Mouse (Mus musculus) embryonic fibroblast, embryonic 13.5 days (primary cell): ENCODE measurements around the gene Pcbp2. TPM values are rescaled to one million over a fixed set of nuclear protein-coding genes. Genes with fewer than 3 reads are reported as not detected.
A peak's percentile ranks its signal among the peaks of the same experiment; 100 is the strongest.

ENCODE experiments used
- H3K27ac ChIP-seq: 2 replicates; pipeline ENCODE4 v1.5.1; 2012; ENCODE audit warnings: low read length, control low read depth, inconsistent platforms; ENCODE audit not compliant: insufficient read depth
- H3K4me1 ChIP-seq: 2 replicates; pipeline ENCODE4 v1.6.1; 2011; ENCODE audit warnings: low read length; ENCODE audit not compliant: control insufficient read depth, insufficient read depth
- H3K4me3 ChIP-seq: 2 replicates; pipeline ENCODE4 v1.5.1; 2011; ENCODE audit warnings: mild to moderate bottlenecking, control low read depth, low read length; ENCODE audit not compliant: insufficient read depth
- CTCF ChIP-seq: IDR thresholded peaks from 2 replicates; pipeline ENCODE4 v1.5.1; 2011; ENCODE audit warnings: mild to moderate bottlenecking, control low read depth, low read length, moderate library complexity, borderline replicate concordance; ENCODE audit not compliant: insufficient read depth
- POLR2A ChIP-seq: IDR thresholded peaks from 2 replicates; pipeline ENCODE4 v1.6.1; 2011; ENCODE audit warnings: low read depth, mild to moderate bottlenecking, control low read depth, low read length, moderate library complexity
- polyA plus RNA-seq: library from polyadenylated mRNA; stranded (reverse); fragments of >200 nt; gene quantifications from 2 replicates; pipeline ENCODE4 v1.2.4, GENCODE M21; 2011; ENCODE audit warnings: low read depth; ENCODE audit not compliant: missing spikeins, insufficient read length

Pcbp2 gene
- polyA plus RNA-seq, 1 experiment: 702 TPM

DNA sequence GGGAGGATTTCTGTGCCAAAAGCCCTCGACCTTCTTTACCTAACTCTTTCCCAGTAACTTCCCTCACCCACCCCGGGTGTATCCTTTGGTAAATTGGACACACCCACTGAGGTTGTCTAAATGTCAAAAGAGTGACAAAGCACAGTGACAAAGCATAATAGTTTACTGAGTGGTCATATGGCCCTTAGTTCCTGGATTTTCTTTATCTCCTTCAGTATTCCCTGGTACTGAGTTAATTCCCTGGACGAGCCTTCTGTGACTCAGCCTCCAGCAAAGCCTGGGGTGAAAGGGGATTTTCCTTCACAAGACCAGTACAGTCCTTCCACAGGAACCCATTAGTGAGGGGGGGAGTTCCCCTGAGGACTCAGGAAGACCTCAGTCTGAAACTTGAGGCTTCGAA lies 9.4 kb upstream of the Pcbp2 start:
- Histone ChIP-seq H3K4me3 (peak overlapping the region; percentile 1; the same call in 1 of the 2 replicates), H3K27ac (peak overlapping the region; percentile 69; the same call in 1 of the 2 replicates), H3K4me1 (peaks cover 11% of the 10 kb centered on the region; the same call in 1 of the 2 replicates)
- no peak for TF ChIP-seq POLR2A
- TF ChIP-seq CTCF: no peak

DNA sequence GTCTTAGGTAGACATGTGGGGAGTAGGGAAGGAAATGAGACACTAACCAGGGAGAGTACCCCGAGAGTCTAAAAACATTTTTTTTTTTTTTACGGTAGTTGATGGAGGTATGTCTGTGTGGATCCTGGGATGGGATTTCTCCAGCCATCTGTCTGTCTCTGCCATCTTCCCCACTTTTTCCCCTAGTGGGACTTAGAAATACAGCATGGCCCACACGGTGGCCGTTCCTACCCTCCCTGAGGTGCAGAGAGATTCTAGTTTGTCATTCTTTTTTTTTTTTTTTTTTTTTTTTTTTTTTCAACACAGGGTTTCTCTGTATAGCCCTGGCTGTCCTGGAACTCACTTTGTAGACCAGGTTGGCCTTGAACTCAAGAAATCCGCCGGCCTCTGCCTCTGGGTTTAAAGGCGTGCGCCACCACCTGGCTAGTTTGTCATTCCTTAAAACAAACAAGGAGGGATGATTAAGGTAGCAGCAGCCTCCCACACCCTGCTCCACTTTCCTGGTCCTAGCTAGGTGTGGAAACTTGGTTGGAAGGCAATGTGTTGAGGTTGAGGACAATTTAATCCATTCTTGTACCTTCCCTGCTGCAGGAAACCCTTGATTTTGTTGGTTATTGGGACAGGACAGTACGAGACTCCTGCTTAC lies 8.8 kb upstream of the Pcbp2 start:
- Histone ChIP-seq H3K4me1 (peaks cover 11% of the 10 kb centered on the region; the same call in 1 of the 2 replicates), H3K27ac (peak overlapping the region; percentile 69; the same call in 1 of the 2 replicates)

DNA sequence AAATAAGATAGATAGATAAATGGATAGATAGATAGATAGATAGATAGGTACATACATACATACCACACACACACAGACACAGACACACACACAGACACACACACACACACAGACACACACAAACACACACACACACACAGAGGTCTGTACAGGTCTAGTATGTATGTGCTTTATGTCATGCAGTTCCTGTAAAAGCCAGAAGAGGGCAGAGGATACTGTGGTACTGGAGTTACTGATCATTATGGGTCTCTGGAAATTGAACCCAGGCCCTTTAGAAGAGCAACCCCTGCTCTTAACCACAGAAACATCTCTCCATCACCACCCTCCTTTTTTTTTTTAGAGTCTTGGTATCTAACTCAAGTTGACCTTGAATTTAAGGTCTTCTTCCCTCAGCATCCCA lies 6.7 kb upstream of the Pcbp2 start:
- H3K4me3 ChIP-seq: no peak overlapping the region
- H3K4me1 ChIP-seq: peaks cover 11% of the 10 kb centered on the region; the same call in 1 of the 2 replicates
- H3K27ac ChIP-seq: no peak overlapping the region
- no peak for TF ChIP-seq POLR2A
- no peak for TF ChIP-seq CTCF

More for the DNA sequence above, 8.8 kb upstream of the Pcbp2 start:
- TF ChIP-seq POLR2A (no peak), CTCF (no peak)
- H3K4me3 ChIP-seq: no peak overlapping the region

DNA sequence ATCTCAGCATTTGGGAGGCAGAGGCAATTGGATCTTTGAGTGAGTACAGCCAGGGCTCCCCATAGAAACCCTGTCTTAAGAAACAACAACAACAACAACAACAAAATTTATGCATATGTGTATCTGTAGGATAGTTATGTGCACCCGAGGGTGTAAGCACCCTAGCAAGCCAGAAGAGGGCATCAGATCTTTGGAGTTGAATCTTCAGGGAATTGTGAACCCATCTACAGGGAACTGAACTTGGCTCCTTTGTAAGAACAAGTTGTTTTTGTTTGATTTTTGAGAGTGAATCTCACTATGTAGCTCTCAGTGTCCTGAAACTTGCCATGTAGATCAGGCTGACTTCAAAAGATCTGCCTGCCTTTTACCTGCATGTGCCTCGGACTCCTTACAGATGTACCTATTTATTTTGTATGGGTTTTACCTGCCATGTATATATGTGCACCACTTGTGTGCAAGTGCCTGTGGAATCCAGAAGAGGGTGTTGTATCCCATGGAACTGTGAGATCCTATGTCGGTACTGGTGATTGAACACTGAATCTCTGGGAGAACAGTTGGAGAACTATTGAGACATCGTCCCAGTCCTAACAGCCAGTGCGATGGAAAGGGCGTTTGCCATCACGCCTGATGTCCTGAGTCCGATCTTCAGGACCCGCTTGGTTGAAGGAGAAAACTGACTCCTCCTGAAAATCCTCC lies 1.5 kb upstream of the Pcbp2 start:
- TF ChIP-seq CTCF (no peak), POLR2A (no peak)
- no peak overlapping the region for H3K4me3 ChIP-seq
- H3K27ac ChIP-seq: no peak overlapping the region
- peaks cover 5% of the 10 kb centered on the region for H3K4me1 ChIP-seq

DNA sequence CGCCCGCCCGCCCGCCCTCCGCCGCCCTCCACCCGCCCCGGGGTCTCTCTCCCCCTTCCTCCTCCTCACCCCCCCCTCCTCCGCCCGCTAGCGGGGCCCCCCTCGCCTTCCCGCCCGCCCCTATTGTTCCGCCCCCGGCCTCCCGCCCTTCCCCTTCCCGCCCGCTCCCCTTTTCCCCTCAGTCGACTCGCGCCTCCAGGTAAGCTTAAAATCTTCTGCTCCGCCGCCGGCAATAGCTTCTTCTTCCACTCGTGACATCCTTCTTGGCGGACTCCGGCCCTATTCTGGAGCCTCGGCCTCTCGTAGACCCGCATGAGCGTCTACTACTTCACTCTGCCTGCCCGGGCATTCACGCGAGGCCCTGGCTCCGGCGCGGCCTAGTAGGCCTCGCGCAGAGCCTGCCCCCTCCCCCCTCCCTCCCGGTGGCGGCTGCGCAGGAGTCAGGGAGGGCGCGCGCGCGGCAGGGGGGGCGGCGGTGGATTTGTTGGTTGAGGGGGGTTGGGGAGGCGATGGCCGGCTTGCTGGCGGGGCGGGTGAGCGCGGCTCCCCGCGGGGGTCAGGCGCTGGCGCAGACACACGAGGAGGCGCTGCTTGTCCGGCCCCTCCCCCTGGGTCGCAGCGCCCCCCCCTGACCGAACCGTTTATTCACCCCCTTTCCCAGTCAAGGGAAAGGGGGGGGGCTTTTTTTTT lies 411 bp downstream of the Pcbp2 start:
- TF ChIP-seq CTCF (no peak), POLR2A (peak; percentile 48; the same call in 1 of the 2 replicates)
- Histone ChIP-seq H3K4me3 (peak overlapping the region; percentile 98), H3K4me1 (peaks cover 5% of the 10 kb centered on the region), H3K27ac (peak overlapping the region; percentile 92)

DNA sequence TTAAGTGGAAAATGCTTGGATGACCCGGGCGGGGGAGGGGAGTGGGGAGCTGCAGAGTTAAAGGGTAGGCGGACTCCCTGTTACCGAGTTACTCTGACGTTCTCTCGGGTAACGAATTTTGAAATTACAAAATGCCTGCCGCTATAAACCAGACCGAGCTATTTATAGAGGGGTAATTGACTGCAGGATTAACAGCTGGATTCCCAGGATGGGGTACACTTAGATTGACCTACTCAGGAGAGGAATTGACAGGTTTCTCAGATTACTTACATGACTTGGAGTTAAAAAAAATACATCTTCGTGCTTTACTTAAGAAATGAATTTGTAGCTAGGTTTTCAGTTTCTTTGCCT lies 931 bp downstream of the Pcbp2 start:
- Histone ChIP-seq H3K4me1 (peaks cover 5% of the 10 kb centered on the region), H3K4me3 (peak overlapping the region; percentile 98), H3K27ac (no peak overlapping the region)
- TF ChIP-seq POLR2A (no peak), CTCF (no peak)

DNA sequence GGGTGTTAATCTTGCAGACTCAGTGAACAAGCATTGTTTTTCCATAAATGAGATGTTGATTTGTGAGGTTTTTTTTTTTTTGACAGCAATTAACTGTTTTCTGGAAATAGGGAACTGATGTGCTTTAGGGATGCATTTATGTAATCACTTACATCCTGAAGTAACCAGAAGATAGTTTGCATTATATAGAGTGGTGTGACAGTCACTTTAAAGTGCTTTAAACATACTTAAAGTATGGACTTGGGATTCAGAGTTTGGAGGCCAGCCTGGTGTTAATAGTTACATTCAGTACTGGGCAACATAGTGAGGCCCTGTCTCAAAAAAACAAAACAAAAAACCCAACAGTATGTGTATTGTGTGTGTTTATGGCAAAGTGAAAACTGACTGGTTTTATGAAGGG lies 1.4 kb downstream of the Pcbp2 start:
- Histone ChIP-seq H3K4me3 (peak overlapping the region; percentile 98), H3K27ac (no peak overlapping the region), H3K4me1 (peaks cover 5% of the 10 kb centered on the region)
- TF ChIP-seq CTCF (no peak), POLR2A (no peak)

DNA sequence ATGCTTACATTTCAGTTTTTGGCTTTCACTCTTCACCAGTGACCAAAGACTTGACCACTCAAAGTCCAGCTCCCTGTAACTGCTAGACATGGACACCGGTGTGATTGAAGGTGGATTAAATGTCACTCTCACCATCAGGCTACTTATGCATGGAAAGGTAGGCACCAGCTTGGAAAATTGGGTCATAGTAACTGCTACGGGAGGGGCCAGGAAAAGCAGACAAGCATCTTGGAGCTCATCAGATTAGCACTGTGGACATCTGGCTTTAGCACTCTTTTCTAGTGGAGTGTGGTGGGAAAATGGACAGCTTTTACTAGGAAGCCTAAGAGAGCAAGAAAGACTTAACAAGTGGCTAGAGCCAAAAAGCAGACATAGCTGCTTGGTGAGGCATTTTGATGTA lies 2.9 kb downstream of the Pcbp2 start:
- no peak overlapping the region for H3K27ac ChIP-seq
- H3K4me3 ChIP-seq: peak overlapping the region; percentile 21; the same call in 1 of the 2 replicates
- peaks cover 5% of the 10 kb centered on the region for H3K4me1 ChIP-seq
- TF ChIP-seq CTCF (no peak), POLR2A (no peak)

DNA sequence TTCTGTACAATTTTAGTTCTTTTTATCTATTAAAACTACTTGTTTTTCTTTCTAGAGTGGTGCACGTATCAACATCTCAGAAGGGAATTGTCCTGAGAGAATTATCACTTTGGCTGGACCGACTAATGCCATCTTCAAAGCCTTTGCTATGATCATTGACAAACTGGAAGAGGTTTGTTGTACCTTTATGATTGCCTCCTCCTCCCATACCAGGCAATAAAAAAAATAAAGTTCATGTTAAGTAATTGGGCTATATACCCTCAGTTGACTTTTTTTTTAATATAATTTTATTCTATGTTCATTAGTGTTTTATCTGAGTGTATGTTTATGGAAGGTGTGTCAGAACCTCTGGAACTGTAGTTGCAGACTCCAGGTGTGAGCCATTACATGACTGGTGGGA lies 4.2 kb downstream of the Pcbp2 start:
- Histone ChIP-seq H3K27ac (no peak overlapping the region), H3K4me3 (no peak overlapping the region), H3K4me1 (peaks cover 5% of the 10 kb centered on the region)
- no peak for TF ChIP-seq POLR2A
- TF ChIP-seq CTCF: no peak

DNA sequence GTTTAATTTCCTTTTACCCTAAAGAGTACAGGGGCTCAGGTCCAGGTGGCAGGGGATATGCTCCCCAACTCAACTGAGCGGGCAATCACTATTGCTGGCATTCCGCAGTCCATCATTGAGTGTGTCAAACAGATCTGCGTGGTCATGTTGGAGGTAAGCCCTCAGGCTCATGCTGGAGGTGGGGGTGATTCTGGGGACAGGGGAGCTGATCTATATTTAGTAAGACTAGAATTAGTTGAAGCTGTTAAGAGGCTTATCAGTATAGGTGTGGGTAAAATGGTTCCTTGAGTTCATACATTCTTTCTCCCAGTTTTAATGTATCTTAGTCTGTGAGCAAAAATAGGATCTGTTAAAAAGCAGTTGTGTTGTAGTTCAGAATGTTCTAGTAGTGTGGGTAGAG lies 12.8 kb downstream of the Pcbp2 start:
- H3K27ac ChIP-seq: no peak overlapping the region
- TF ChIP-seq POLR2A (no peak), CTCF (no peak)
- H3K4me3 ChIP-seq: no peak overlapping the region
- no peaks in the 10 kb centered on the region for H3K4me1 ChIP-seq
